Mouse (Mus musculus): ENCODE results near the gene Zfp810. TPM values are rescaled to one million over a fixed set of nuclear protein-coding genes. Genes with fewer than 3 reads are reported as not detected.

Gene Zfp810
- polyA plus RNA-seq, 1 experiment from 2014 or later, result 7.7 TPM

DNA sequence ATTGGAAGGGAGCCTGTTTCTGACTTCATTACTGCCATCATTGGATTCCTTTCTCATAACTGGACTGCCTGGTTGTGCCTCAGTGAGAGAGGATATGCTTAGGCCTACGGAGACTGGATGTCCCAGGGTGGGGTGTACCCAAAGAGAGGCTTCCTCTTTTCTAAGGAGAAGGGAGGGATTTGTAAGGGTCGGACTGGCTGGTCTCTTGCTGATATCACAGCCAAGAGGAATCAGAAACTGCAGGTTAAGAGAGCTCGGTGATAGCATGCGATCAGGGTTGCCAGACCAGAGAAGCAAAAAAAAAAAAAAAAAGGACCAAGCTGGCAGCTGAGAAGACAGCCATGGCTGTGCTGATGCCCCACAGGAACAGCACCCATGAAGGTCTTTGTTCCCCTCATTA, 50.9 kb downstream of the Zfp810 start:
- Histone ChIP-seq H3K36me3 (ENCODE audit: control insufficient read depth, insufficient read depth) (peaks cover 24% of the 10 kb centered on the region; the same call in 1 of the 2 replicates), H3K27me3 (replicated peaks; ENCODE audit: control insufficient read depth, insufficient read depth, low read length) (no peaks in the 10 kb centered on the region), H3K4me3 (ENCODE audit: low read depth, low read length) (no peak overlapping the region), H3K4me1 (replicated peaks; ENCODE audit: control insufficient read depth, insufficient read depth, low read length) (no peaks in the 10 kb centered on the region), H3K9ac (ENCODE audit: low read depth, low read length) (no peak overlapping the region), H3K9me3 (ENCODE audit: control insufficient read depth) (0 out of 2 replicates have a peak, but pooled peaks cover 4% of the 10 kb centered on the region), H3K27ac (ENCODE audit: low read depth, low read length) (no peak overlapping the region), H3K4me2 (replicated peaks; ENCODE audit: low read depth) (no peak overlapping the region)
- 90% methylated on average over 4 of the region's 4 CpGs for WGBS
- TF ChIP-seq CTCF (IDR thresholded peaks at IDR 0.05; ENCODE audit: low read depth), result no peak
- no peak for ATAC-seq

DNA sequence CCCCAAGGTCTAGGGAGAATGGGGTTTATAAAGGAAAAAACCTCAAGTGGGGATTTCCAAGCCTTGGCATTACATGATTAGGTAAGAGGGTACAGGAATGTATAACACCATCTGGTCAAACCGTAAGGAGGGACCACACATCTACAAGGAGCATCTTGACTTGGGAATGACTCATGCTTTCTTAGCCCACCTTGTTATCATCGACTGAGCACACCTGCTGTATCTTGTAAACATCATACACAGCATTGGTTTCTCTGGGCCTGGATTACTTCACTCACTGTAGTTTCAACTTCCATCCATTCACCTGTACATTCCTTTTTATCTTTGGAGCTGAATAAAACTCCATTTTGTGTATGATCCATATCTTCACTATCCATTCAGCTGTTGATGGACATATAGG, 63.2 kb downstream of the Zfp810 start:
- ATAC-seq, result no peak
- Histone ChIP-seq H3K4me2 (replicated peaks; ENCODE audit: low read depth) (no peak overlapping the region), H3K27me3 (replicated peaks; ENCODE audit: control insufficient read depth, insufficient read depth, low read length) (no peaks in the 10 kb centered on the region), H3K9me3 (ENCODE audit: control insufficient read depth) (0 out of 2 replicates have a peak, but pooled peaks cover 12% of the 10 kb centered on the region), H3K9ac (ENCODE audit: low read depth, low read length) (no peak overlapping the region), H3K36me3 (ENCODE audit: control insufficient read depth, insufficient read depth) (peaks cover 30% of the 10 kb centered on the region), H3K4me3 (ENCODE audit: low read depth, low read length) (no peak overlapping the region), H3K27ac (ENCODE audit: low read depth, low read length) (no peak overlapping the region), H3K4me1 (replicated peaks; ENCODE audit: control insufficient read depth, insufficient read depth, low read length) (no peaks in the 10 kb centered on the region)
- no peak for TF ChIP-seq CTCF (IDR thresholded peaks at IDR 0.05; ENCODE audit: low read depth)
- 90% methylated on average over 2 of the region's 2 CpGs for WGBS

DNA sequence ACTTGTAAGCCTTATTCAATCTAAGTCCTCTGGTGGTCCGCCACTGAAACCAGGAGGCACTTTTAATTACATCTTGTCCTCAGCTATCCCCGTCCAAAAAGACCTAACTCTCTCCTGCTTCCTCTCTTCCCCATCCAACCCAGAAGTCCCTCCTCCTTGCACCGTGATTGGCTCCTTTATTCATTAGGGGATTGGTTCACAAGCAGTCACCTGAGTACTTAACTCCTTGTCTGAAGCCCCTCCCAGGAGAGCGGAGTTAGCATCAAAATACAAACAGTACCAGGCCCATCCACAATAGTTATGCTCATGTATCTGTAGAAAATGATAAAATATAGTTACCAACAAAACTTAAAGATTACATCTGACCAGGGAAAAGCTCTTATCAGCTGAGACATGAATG, 67.4 kb downstream of the Zfp810 start:
- no peak for TF ChIP-seq CTCF (IDR thresholded peaks at IDR 0.05; ENCODE audit: low read depth)
- no peaks in the 10 kb centered on the region for H3K4me1 ChIP-seq (replicated peaks; ENCODE audit: control insufficient read depth, insufficient read depth, low read length)
- peaks cover 63% of the 10 kb centered on the region for H3K36me3 ChIP-seq (ENCODE audit: control insufficient read depth, insufficient read depth)
- H3K9ac ChIP-seq (ENCODE audit: low read depth, low read length), result no peak overlapping the region
- no peak overlapping the region for H3K4me3 ChIP-seq (ENCODE audit: low read depth, low read length)
- H3K9me3 ChIP-seq (ENCODE audit: control insufficient read depth), result no peaks in the 10 kb centered on the region
- 96% methylated on average over 4 of the region's 4 CpGs for WGBS
- no peak for ATAC-seq
- H3K27me3 ChIP-seq (replicated peaks; ENCODE audit: control insufficient read depth, insufficient read depth, low read length), result no peaks in the 10 kb centered on the region
- no peak overlapping the region for H3K27ac ChIP-seq (ENCODE audit: low read depth, low read length)
- H3K4me2 ChIP-seq (replicated peaks; ENCODE audit: low read depth), result no peak overlapping the region

DNA sequence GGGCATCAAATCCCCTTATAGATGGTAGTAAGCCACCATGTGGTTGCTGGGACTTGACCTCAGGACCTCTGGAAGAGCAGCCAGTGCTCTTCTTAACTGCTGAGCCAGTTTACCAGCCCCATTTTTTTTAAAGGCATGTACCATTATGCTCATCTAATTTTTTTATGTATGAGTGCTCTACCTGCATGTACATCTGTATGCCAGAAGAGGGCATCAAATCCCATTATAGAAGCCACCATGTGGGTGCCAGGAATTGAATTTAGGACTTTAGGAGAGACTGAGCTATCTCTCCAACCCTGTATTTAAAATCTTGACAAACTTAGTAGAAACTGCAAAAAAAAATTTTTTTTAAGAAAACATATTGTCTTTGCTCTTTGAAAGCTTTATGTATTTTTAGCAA, 76.9 kb downstream of the Zfp810 start:
- Histone ChIP-seq H3K9ac (ENCODE audit: low read depth, low read length) (no peak overlapping the region), H3K4me3 (ENCODE audit: low read depth, low read length) (no peak overlapping the region), H3K4me1 (replicated peaks; ENCODE audit: control insufficient read depth, insufficient read depth, low read length) (no peaks in the 10 kb centered on the region), H3K36me3 (ENCODE audit: control insufficient read depth, insufficient read depth) (peaks cover 8% of the 10 kb centered on the region), H3K4me2 (replicated peaks; ENCODE audit: low read depth) (no peak overlapping the region), H3K27me3 (replicated peaks; ENCODE audit: control insufficient read depth, insufficient read depth, low read length) (no peaks in the 10 kb centered on the region), H3K27ac (ENCODE audit: low read depth, low read length) (no peak overlapping the region), H3K9me3 (ENCODE audit: control insufficient read depth) (no peaks in the 10 kb centered on the region)
- TF ChIP-seq CTCF (IDR thresholded peaks at IDR 0.05; ENCODE audit: low read depth), result peak; percentile 55
- no peak for ATAC-seq

DNA sequence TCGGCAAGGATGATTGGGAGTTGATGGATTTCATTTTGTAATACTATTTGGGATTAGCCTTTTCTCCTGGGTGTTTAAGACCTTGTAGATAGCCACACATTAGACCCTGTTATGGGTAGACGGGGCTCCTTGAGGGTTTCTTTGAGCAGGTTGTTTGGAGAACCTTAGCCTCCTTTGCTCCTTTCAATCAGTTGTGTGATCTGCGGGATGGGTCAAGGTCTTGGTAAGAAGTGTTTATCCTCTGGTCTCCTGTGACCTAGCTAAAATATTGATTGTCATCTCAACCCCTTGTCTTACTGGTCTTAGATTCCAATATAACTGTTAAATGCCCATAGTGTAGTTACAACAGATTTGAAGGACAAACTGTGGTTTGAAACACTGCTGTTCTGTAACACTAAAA, 77.4 kb downstream of the Zfp810 start:
- H3K4me2 ChIP-seq (replicated peaks; ENCODE audit: low read depth), result no peak overlapping the region
- no peak for ATAC-seq
- no peaks in the 10 kb centered on the region for H3K4me1 ChIP-seq (replicated peaks; ENCODE audit: control insufficient read depth, insufficient read depth, low read length)
- no peak overlapping the region for H3K4me3 ChIP-seq (ENCODE audit: low read depth, low read length)
- TF ChIP-seq CTCF (IDR thresholded peaks at IDR 0.05; ENCODE audit: low read depth), result no peak
- no peak overlapping the region for H3K9ac ChIP-seq (ENCODE audit: low read depth, low read length)
- peaks cover 3% of the 10 kb centered on the region for H3K36me3 ChIP-seq (ENCODE audit: control insufficient read depth, insufficient read depth)
- no peaks in the 10 kb centered on the region for H3K27me3 ChIP-seq (replicated peaks; ENCODE audit: control insufficient read depth, insufficient read depth, low read length)
- no peaks in the 10 kb centered on the region for H3K9me3 ChIP-seq (ENCODE audit: control insufficient read depth)
- no peak overlapping the region for H3K27ac ChIP-seq (ENCODE audit: low read depth, low read length)
- 87% methylated on average over 3 of the region's 3 CpGs for WGBS

DNA sequence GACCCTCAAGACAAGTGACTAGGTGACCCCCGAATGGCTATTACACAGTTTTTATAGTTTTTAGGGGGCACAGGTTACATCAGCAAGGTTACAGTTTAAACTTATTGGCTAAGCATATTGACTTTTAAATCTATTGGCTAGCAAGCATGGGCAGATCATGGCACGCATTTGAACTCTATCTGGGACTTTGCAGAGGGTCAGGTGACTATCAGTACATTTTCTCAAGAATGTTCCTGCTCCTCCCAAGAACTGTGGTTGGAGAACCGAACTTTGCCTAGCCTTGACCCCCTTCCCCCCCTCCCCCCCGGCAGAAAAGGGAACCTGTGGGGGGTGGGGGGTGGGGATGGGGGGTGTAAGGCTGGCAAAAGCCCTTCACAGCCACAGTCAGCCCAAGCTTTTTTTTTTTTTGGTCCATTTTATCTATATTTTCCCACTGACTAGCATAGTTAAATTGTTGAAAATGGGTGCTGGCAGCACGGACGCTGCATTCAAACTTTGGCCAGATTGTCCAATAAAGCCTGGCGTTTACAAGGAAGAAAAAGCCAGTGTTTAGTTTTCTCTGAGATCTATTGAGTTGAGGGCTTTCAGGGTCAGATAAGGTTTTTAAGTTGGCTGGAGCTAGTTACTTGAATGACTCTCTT, 77.9 kb downstream of the Zfp810 start:
- Histone ChIP-seq H3K9me3 (ENCODE audit: control insufficient read depth) (no peaks in the 10 kb centered on the region), H3K27me3 (replicated peaks; ENCODE audit: control insufficient read depth, insufficient read depth, low read length) (no peaks in the 10 kb centered on the region), H3K4me2 (replicated peaks; ENCODE audit: low read depth) (no peak overlapping the region), H3K4me1 (replicated peaks; ENCODE audit: control insufficient read depth, insufficient read depth, low read length) (no peaks in the 10 kb centered on the region), H3K36me3 (ENCODE audit: control insufficient read depth, insufficient read depth) (no peaks in the 10 kb centered on the region), H3K4me3 (ENCODE audit: low read depth, low read length) (no peak overlapping the region), H3K27ac (ENCODE audit: low read depth, low read length) (no peak overlapping the region), H3K9ac (ENCODE audit: low read depth, low read length) (no peak overlapping the region)
- no peak for ATAC-seq
- 52% methylated on average over 7 of the region's 7 CpGs for WGBS
- no peak for TF ChIP-seq CTCF (IDR thresholded peaks at IDR 0.05; ENCODE audit: low read depth)

Measured in intestine, postnatal 0 days (tissue).